Mouse (Mus musculus): ENCODE data around the gene Dach1.

The Dach1 gene

GRCm38 (mm10) chr14:98037175-98037574 is 132.4 kb downstream of the Dach1 start:
- CTCF ChIA-PET, result interaction anchor here (0.6 kb wide), 1 partner anchor 562 kb away, joined by 3 read pairs; no protein-coding TSS in a partner anchor

- CTCF ChIA-PET, result no interaction called here
Measured at GRCm38 (mm10) chr14:98035261-98035660, 134.3 kb downstream of the Dach1 start.

- CTCF ChIA-PET, result no interaction called here
Measured at GRCm38 (mm10) chr14:98023540-98023939, 146.0 kb downstream of the Dach1 start.

- CTCF ChIA-PET, result no interaction called here
Measured at GRCm38 (mm10) chr14:98014053-98014452, 155.5 kb downstream of the Dach1 start.

GRCm38 (mm10) chr14:98008501-98008900 is 161.1 kb downstream of the Dach1 start:
- CTCF ChIA-PET, result no interaction called here

- CTCF ChIA-PET, result no interaction called here
Measured at GRCm38 (mm10) chr14:98002021-98002680, 167.4 kb downstream of the Dach1 start.

GRCm38 (mm10) chr14:97998584-97998983 is 171.0 kb downstream of the Dach1 start:
- CTCF ChIA-PET, result no interaction called here

- CTCF ChIA-PET, result no interaction called here
Measured at GRCm38 (mm10) chr14:97983251-97983650, 186.3 kb downstream of the Dach1 start.

- CTCF ChIA-PET, result no interaction called here
Measured at GRCm38 (mm10) chr14:97982676-97983075, 186.9 kb downstream of the Dach1 start.

GRCm38 (mm10) chr14:97980879-97981278 is 188.7 kb downstream of the Dach1 start:
- CTCF ChIA-PET, result interaction anchor here (0.5 kb wide), 1 partner anchor 244 kb away, joined by 5 read pairs; no protein-coding TSS in a partner anchor

GRCm38 (mm10) chr14:97976091-97976490 is 193.5 kb downstream of the Dach1 start:
- CTCF ChIA-PET, result no interaction called here

GRCm38 (mm10) chr14:97975447-97975846 is 194.1 kb downstream of the Dach1 start:
- CTCF ChIA-PET, result no interaction called here

GRCm38 (mm10) chr14:97964543-97965069 is 205.0 kb downstream of the Dach1 start:
- CTCF ChIA-PET, result no interaction called here

GRCm38 (mm10) chr14:97963624-97964023 is 205.9 kb downstream of the Dach1 start:
- CTCF ChIA-PET, result no interaction called here

- CTCF ChIA-PET, result no interaction called here
Measured at GRCm38 (mm10) chr14:97956356-97956755, 213.2 kb downstream of the Dach1 start.

- CTCF ChIA-PET, result no interaction called here
Measured at GRCm38 (mm10) chr14:97945471-97945870, 224.1 kb downstream of the Dach1 start.

- CTCF ChIA-PET, result no interaction called here
Measured at GRCm38 (mm10) chr14:97944643-97945268, 224.8 kb downstream of the Dach1 start.

GRCm38 (mm10) chr14:97942361-97942760 is 227.2 kb downstream of the Dach1 start:
- CTCF ChIA-PET, result no interaction called here

GRCm38 (mm10) chr14:97896622-97897021 is 272.9 kb downstream of the Dach1 start:
- CTCF ChIA-PET, result no interaction called here

- CTCF ChIA-PET, result interaction anchor here (0.7 kb wide), 1 partner anchor 442 kb away, joined by 3 read pairs; no protein-coding TSS in a partner anchor
Measured at GRCm38 (mm10) chr14:97881976-97882375, 287.6 kb downstream of the Dach1 start.

GRCm38 (mm10) chr14:97871001-97871400 is 298.6 kb downstream of the Dach1 start:
- CTCF ChIA-PET, result no interaction called here

- CTCF ChIA-PET, result no interaction called here
Measured at GRCm38 (mm10) chr14:97858384-97858783, 311.2 kb downstream of the Dach1 start.

GRCm38 (mm10) chr14:97857276-97857675 is 312.3 kb downstream of the Dach1 start:
- CTCF ChIA-PET, result no interaction called here

All from spleen, embryonic (tissue).